Comparison of ENCODE assay signal across 12 mouse cellular contexts in the genomic region with DNA sequence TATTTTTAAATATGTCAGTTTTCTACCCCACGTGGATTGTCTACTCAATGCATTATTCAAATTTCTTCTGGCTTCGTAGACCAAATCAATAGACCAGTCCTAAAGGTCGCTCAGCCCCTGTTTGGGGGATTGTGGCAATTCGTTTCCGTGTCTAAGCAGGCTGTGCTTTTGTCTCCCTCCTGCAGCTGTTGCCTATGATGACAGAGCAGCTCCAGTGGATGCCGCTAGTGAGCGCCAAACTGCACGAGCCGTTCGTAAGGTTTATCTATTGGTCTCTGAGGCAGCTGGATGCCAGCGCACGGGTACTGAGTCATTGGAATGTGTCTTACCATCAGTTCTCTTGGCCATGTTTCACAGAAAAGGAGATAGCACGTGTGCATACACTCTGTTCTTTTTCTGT. TPM values are rescaled to one million over a fixed set of nuclear protein-coding genes. Genes with fewer than 3 reads are reported as not detected.
A peak's percentile ranks its signal among the peaks of the same experiment; 100 is the strongest.
DNase-seq lines count a peak whose midpoint lies in the region; ATAC-seq and TF ChIP-seq lines count a peak whose summit lies in the region.
"Had no signal": no experiment of that assay in that cellular context is flagged by ENCODE, and none has a peak within 500 bp of the region (broad histone marks: within the 10 kb centered on the region; RNA-seq: fewer than 3 reads in every experiment).

No protein-coding gene starts in this region.

- no peaks in the 10 kb centered on the region for H3K27me3 ChIP-seq in heart, postnatal 0 days (ENCODE audit: control insufficient read depth, insufficient read depth, low read length)
- H3K27me3 ChIP-seq: liver, embryonic 13.5 days had no signal

- DNase-seq in heart, postnatal 0 days (ENCODE audit: low spot score), result peak; percentile 17
- no peak for DNase-seq in heart, postnatal 25 days (ENCODE audit: low spot score)
- peak; percentile 25 for DNase-seq in retina, embryonic 14.5 days (ENCODE audit: low spot score)
- DNase-seq in retina, postnatal 1 day, result no peak
- peak; percentile 36 for DNase-seq in embryo, embryonic 11 days
- no peak for DNase-seq in lung, adult 18-20 months
- no peak for DNase-seq in T-cell, adult 2 months (ENCODE audit: low spot score)
- DNase-seq: cerebellum, postnatal 14 days; gastrocnemius, postnatal 14 days; kidney, adult 18-20 months; liver, embryonic 13.5 days; lung, postnatal 4 days had no signal

- no peak overlapping the region for H3K4me3 ChIP-seq in heart, postnatal 0 days (ENCODE audit: low read depth, low read length)
- H3K4me3 ChIP-seq: liver, embryonic 13.5 days had no signal

- no peak overlapping the region for H3K27ac ChIP-seq in heart, postnatal 0 days (ENCODE audit: low read depth)
- H3K27ac ChIP-seq: liver, embryonic 13.5 days had no signal

- 52% methylated on average over 13 of the region's 13 CpGs for WGBS in heart, postnatal 0 days

- no peak overlapping the region for H3K9ac ChIP-seq in heart, postnatal 0 days (replicated peaks; ENCODE audit: low read depth, low read length)
- H3K9ac ChIP-seq: liver, embryonic 13.5 days had no signal

- TF ChIP-seq CTCF in heart, postnatal 0 days (IDR thresholded peaks at IDR 0.05; ENCODE audit: low read depth), result peak; percentile 23

- H3K4me2 ChIP-seq in heart, postnatal 0 days (ENCODE audit: low read depth, low read length), result no peak overlapping the region
- H3K4me2 ChIP-seq: liver, embryonic 13.5 days had no signal

- intact Hi-C loops in heart, postnatal 25 days (cut with DNase I), result no loop called here

- H3K4me1 ChIP-seq in heart, postnatal 0 days (ENCODE audit: control insufficient read depth, insufficient read depth), result peaks cover 12% of the 10 kb centered on the region; the same call in 1 of the 2 replicates
- H3K4me1 ChIP-seq: liver, embryonic 13.5 days had no signal

- H3K36me3 ChIP-seq in heart, postnatal 0 days (replicated peaks; ENCODE audit: control insufficient read depth, insufficient read depth, low read length), result peaks cover 5% of the 10 kb centered on the region; the same call in 1 of the 2 replicates

- H3K9me3 ChIP-seq in heart, postnatal 0 days (replicated peaks; ENCODE audit: control insufficient read depth, low read length), result no peaks in the 10 kb centered on the region
- H3K9me3 ChIP-seq: liver, embryonic 13.5 days had no signal

- no peak for TF ChIP-seq EP300 in heart, postnatal 0 days (IDR thresholded peaks at IDR 0.05; ENCODE audit: low read depth)

- no peak for ATAC-seq in heart, postnatal 0 days (ENCODE audit: insufficient read depth, low read depth)

RNA-seq across cellular contexts. Expression of gene Ccdc138, which starts 42.9 kb away (rescaled TPM):
- total RNA-seq in heart, postnatal 0 days (2014; rRNA removed; ENCODE audit: low replicate concordance), result 1.8 and 1.9 TPM in 2 replicates
- polyA plus RNA-seq in heart, postnatal 0 days (2015; fragmentation: Nextera tagmentation; extraction: Ambion mirVana), result 2.8 TPM in 2 replicates
- total RNA-seq in heart, postnatal 25 days (2021), result under 1 TPM; 0.50 to 0.75 TPM

Comparison
In these comparisons a context has a peak if more than half of its experiments do, and no peak if none do; other contexts are left out.
1. DNase-seq: peak in heart, postnatal 0 days (single experiment), retina, embryonic 14.5 days (single experiment) and embryo, embryonic 11 days (single experiment); none in heart, postnatal 25 days (single experiment), retina, postnatal 1 day (single experiment), lung, adult 18-20 months (0 of 2) and T-cell, adult 2 months (single experiment).